9 mouse cellular contexts compared by ENCODE assay signal in the genomic region with DNA sequence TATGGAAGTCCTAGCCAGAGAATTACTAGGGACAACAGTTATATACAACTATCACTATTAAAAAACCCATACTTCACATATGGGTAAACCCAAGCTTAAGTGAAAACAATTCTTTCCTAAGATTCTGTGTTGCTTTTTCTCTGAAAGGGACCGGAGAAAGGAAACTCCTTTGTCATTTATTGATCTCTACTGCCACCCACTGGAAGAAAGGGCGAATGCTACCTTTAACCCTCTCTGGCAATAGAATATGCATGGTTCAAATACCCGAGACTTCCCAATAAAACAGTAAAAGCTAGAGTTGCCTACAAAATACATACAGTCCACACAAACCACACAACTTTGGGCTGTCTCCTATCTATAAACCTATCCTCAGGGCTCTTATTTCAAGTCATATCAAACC. TPM values are rescaled to one million over a fixed set of nuclear protein-coding genes. Genes with fewer than 3 reads are reported as not detected.
DNase-seq lines count a peak whose midpoint lies in the region; TF ChIP-seq lines count a peak whose summit lies in the region.
"Had no signal": no experiment of that assay in that cellular context is flagged by ENCODE, and none has a peak within 500 bp of the region (broad histone marks: within the 10 kb centered on the region; RNA-seq: fewer than 3 reads in every experiment).

No protein-coding gene starts in this region.

- peak; percentile 70 for TF ChIP-seq CTCF in gastrocnemius, adult 2 months (IDR thresholded peaks at IDR 0.05)

- DNase-seq in gastrocnemius, adult 2 months = peak; percentile 22
- no peak for DNase-seq in gastrocnemius, postnatal 25 days
- DNase-seq in adipocyte (ENCODE audit: low spot score) = peak; percentile 78
- peak; percentile 60 for DNase-seq in embryo, embryonic 10 days (ENCODE audit: low spot score)
- DNase-seq in heart, postnatal 36 days = peak; percentile 39 to 42
- DNase-seq in layer of hippocampus, adult 18-20 months (ENCODE audit: low spot score in 2 of 2) = peak; percentile 40 to 70
- DNase-seq in lung, adult 18-20 months = peak; percentile 7 to 21
- DNase-seq in retina, postnatal 1 day = peak; percentile 70

- intact Hi-C loops in gastrocnemius, adult 2 months (cut with DNase I) = loop anchor here (5.0 to 10.0 kb wide), 3 partner anchors 95 to 268 kb away; partner anchors contain the start of gene Cltrn
- intact Hi-C loops in heart, postnatal 36 days (cut with DNase I) = loop anchor here (1.0 kb wide), 1 partner anchor 79 kb away; no protein-coding TSS in a partner anchor

- no peak overlapping the region for H3K27ac ChIP-seq in gastrocnemius, adult 2 months
- H3K27ac ChIP-seq: heart, embryonic 15.5 days had no signal

- no peak overlapping the region for H3K4me3 ChIP-seq in gastrocnemius, adult 2 months
- H3K4me3 ChIP-seq: heart, embryonic 15.5 days had no signal

RNA-seq across cellular contexts. Expression of gene Ace2, which starts 40.6 kb away (rescaled TPM):
- total RNA-seq in gastrocnemius, adult 2 months (2021) = under 1 TPM; 0.54 to 0.59 TPM
- under 1 TPM; 0.56 to 0.67 TPM for total RNA-seq in gastrocnemius, postnatal 25 days (2021)
- 1 to 10 TPM; 1.6 TPM for total RNA-seq in heart, postnatal 36 days (2021)
- under 1 TPM; 0.61 to 0.67 TPM for total RNA-seq in layer of hippocampus, adult 18-20 months (2021)
